Mouse (Mus musculus) lung, embryonic 14.5 days (tissue): ENCODE measurements at regions not wholly inside any gene's neighbourhood (a gene's known extent, or its start where the extent isn't known, plus 50 kb on each side); places are given as distances from the start of the nearest gene placed in this dataset.
A peak's percentile ranks its signal among the peaks of the same experiment; 100 is the strongest.

Experiments used
- ATAC-seq: fragments of 200-750 bp; cut with Nextera tagmentation; 2 replicates; pipeline ENCODE4 v1.8.0; 2017; ENCODE audit warnings: mild to moderate bottlenecking, moderate TSS enrichment, moderate library complexity; ENCODE audit not compliant: insufficient read depth
- DNase-seq: peaks from one replicate; pipeline ENCODE4 v3.0.0-alpha.2; 2015
- H3K27ac ChIP-seq: fragments of 300-500 bp; sonication (generic); 2 replicates; pipeline ENCODE4 v1.5.1; 2014; ENCODE audit warnings: low read depth, mild to moderate bottlenecking, moderate library complexity
- H3K27me3 ChIP-seq: fragments of 300-500 bp; sonication (generic); 2 replicates; pipeline ENCODE4 v1.6.1; 2014; ENCODE audit warnings: low read length, control low read depth; ENCODE audit not compliant: insufficient read depth
- H3K36me3 ChIP-seq: fragments of 300-500 bp; sonication (generic); 2 replicates; pipeline ENCODE4 v1.6.1; 2014; ENCODE audit warnings: control low read depth; ENCODE audit not compliant: insufficient read depth
- H3K4me1 ChIP-seq: fragments of 300-500 bp; sonication (generic); 2 replicates; pipeline ENCODE4 v1.6.1; 2014; ENCODE audit warnings: antibody characterized with exemption, control low read depth; ENCODE audit not compliant: insufficient read depth
- H3K4me2 ChIP-seq: fragments of 300-500 bp; sonication (generic); 2 replicates; pipeline ENCODE4 v1.6.1; 2014; ENCODE audit warnings: mild to moderate bottlenecking
- H3K4me3 ChIP-seq: fragments of 300-500 bp; sonication (generic); 2 replicates; pipeline ENCODE4 v1.5.1; 2014; ENCODE audit warnings: low read depth, low read length
- H3K9ac ChIP-seq: fragments of 300-500 bp; sonication (generic); 2 replicates; pipeline ENCODE4 v1.6.1; 2014
- H3K9me3 ChIP-seq: fragments of 300-500 bp; sonication (generic); 2 replicates; pipeline ENCODE4 v1.6.1; 2016; ENCODE audit warnings: low read depth, low read length, control low read depth
- CTCF ChIP-seq: IDR thresholded peaks from 2 replicates; pipeline ENCODE4 v1.5.1; 2016; ENCODE audit warnings: antibody characterized with exemption, low read depth
- WGBS: fragments of 180-500 bp; shearing (Covaris S2); extraction: QIAGEN DNeasy Blood & Tissue Kit; methylation state at CpG from one replicate; pipeline ENCODE4 v1.1.7; 2014; 5-methylcytosine and 5-hydroxymethylcytosine counted together

GRCm38 (mm10) chr8:86411232-86411631, 169.3 kb downstream of the Abcc12 start:
- no peak overlapping the region for H3K27ac ChIP-seq
- 76% methylated on average over 8 of the region's 8 CpGs for WGBS
- no peaks in the 10 kb centered on the region for H3K36me3 ChIP-seq
- no peak for TF ChIP-seq CTCF
- H3K27me3 ChIP-seq, result no peaks in the 10 kb centered on the region
- DNase-seq (no peak), ATAC-seq (no peak)
- H3K9ac ChIP-seq, result no peak overlapping the region
- no peaks in the 10 kb centered on the region for H3K9me3 ChIP-seq
- H3K4me2 ChIP-seq, result no peak overlapping the region
- H3K4me1 ChIP-seq, result no peaks in the 10 kb centered on the region
- H3K4me3 ChIP-seq, result no peak overlapping the region

- Histone ChIP-seq H3K9ac (no peak overlapping the region), H3K9me3 (no peaks in the 10 kb centered on the region)
- ATAC-seq, result no peak
Observed at GRCm38 (mm10) chr8:86406196-86406595, 174.3 kb downstream of the Abcc12 start.

GRCm38 (mm10) chr8:86403434-86403833, 177.1 kb downstream of the Abcc12 start:
- ATAC-seq (no peak), DNase-seq (no peak)
- H3K36me3 ChIP-seq, result no peaks in the 10 kb centered on the region
- 68% methylated on average over 4 of the region's 4 CpGs for WGBS
- no peak for TF ChIP-seq CTCF
- H3K4me1 ChIP-seq, result no peaks in the 10 kb centered on the region
- no peak overlapping the region for H3K4me2 ChIP-seq
- H3K27ac ChIP-seq, result no peak overlapping the region
- no peaks in the 10 kb centered on the region for H3K27me3 ChIP-seq
- H3K9me3 ChIP-seq, result no peaks in the 10 kb centered on the region
- no peak overlapping the region for H3K4me3 ChIP-seq
- no peak overlapping the region for H3K9ac ChIP-seq

More at GRCm38 (mm10) chr8:86406196-86406595, 174.3 kb downstream of the Abcc12 start:
- H3K36me3 ChIP-seq, result no peaks in the 10 kb centered on the region
- no peak overlapping the region for H3K27ac ChIP-seq
- H3K4me3 ChIP-seq, result no peak overlapping the region
- WGBS, result 59% methylated on average over 3 of the region's 3 CpGs
- no peak overlapping the region for H3K4me2 ChIP-seq
- no peaks in the 10 kb centered on the region for H3K4me1 ChIP-seq
- DNase-seq, result no peak
- TF ChIP-seq CTCF, result no peak
- no peaks in the 10 kb centered on the region for H3K27me3 ChIP-seq

- Histone ChIP-seq H3K4me1 (no peaks in the 10 kb centered on the region), H3K4me3 (no peak overlapping the region), H3K9ac (no peak overlapping the region), H3K27me3 (no peaks in the 10 kb centered on the region), H3K27ac (no peak overlapping the region), H3K36me3 (no peaks in the 10 kb centered on the region), H3K9me3 (no peaks in the 10 kb centered on the region), H3K4me2 (no peak overlapping the region)
- DNase-seq (peak; percentile 1), ATAC-seq (no peak)
- TF ChIP-seq CTCF, result no peak
- 60% methylated on average over 2 of the region's 2 CpGs for WGBS
Observed at GRCm38 (mm10) chr8:86401946-86402345, 178.5 kb downstream of the Abcc12 start.

GRCm38 (mm10) chr8:86395121-86395520, 185.4 kb downstream of the Abcc12 start:
- H3K4me3 ChIP-seq, result no peak overlapping the region
- H3K36me3 ChIP-seq, result no peaks in the 10 kb centered on the region
- no peak overlapping the region for H3K4me2 ChIP-seq
- no peaks in the 10 kb centered on the region for H3K27me3 ChIP-seq
- H3K27ac ChIP-seq, result no peak overlapping the region
- H3K9ac ChIP-seq, result no peak overlapping the region
- DNase-seq (no peak), ATAC-seq (no peak)
- no peaks in the 10 kb centered on the region for H3K9me3 ChIP-seq
- 75% methylated on average over 3 of the region's 3 CpGs for WGBS
- H3K4me1 ChIP-seq, result no peaks in the 10 kb centered on the region
- TF ChIP-seq CTCF, result no peak

- DNase-seq (no peak), ATAC-seq (no peak)
- no peak for TF ChIP-seq CTCF
- Histone ChIP-seq H3K9ac (no peak overlapping the region), H3K4me3 (no peak overlapping the region), H3K4me1 (no peaks in the 10 kb centered on the region), H3K4me2 (no peak overlapping the region), H3K27ac (no peak overlapping the region), H3K9me3 (no peaks in the 10 kb centered on the region), H3K27me3 (no peaks in the 10 kb centered on the region), H3K36me3 (no peaks in the 10 kb centered on the region)
- WGBS, result 75% methylated on average over 1 of the region's 1 CpGs
Observed at GRCm38 (mm10) chr8:86393835-86394234, 186.7 kb downstream of the Abcc12 start.

- Histone ChIP-seq H3K9ac (no peak overlapping the region), H3K27me3 (no peaks in the 10 kb centered on the region), H3K27ac (no peak overlapping the region), H3K4me2 (no peak overlapping the region), H3K9me3 (no peaks in the 10 kb centered on the region), H3K36me3 (no peaks in the 10 kb centered on the region), H3K4me1 (no peaks in the 10 kb centered on the region), H3K4me3 (no peak overlapping the region)
- ATAC-seq, result no peak
- TF ChIP-seq CTCF, result no peak
- 82% methylated on average over 2 of the region's 2 CpGs for WGBS
- no peak for DNase-seq
Observed at GRCm38 (mm10) chr8:86393374-86393773, 187.1 kb downstream of the Abcc12 start.

- Histone ChIP-seq H3K4me3 (no peak overlapping the region), H3K9ac (no peak overlapping the region), H3K27me3 (no peaks in the 10 kb centered on the region), H3K4me2 (no peak overlapping the region), H3K36me3 (no peaks in the 10 kb centered on the region), H3K4me1 (no peaks in the 10 kb centered on the region), H3K9me3 (no peaks in the 10 kb centered on the region), H3K27ac (no peak overlapping the region)
- DNase-seq (no peak), ATAC-seq (no peak)
- WGBS, result 78% methylated on average over 8 of the region's 8 CpGs
- no peak for TF ChIP-seq CTCF
Observed at GRCm38 (mm10) chr8:86390715-86391114, 189.8 kb downstream of the Abcc12 start.
